Mouse (Mus musculus) telencephalon, adult 2 months (tissue): Measurements from ENCODE around the gene Trpm5.

Source experiments
- DNase-seq: peaks from one replicate; pipeline ENCODE4 v3.0.0-alpha.2; 2011; ENCODE audit warnings: low read depth, low spot score

Gene Trpm5

DNA sequence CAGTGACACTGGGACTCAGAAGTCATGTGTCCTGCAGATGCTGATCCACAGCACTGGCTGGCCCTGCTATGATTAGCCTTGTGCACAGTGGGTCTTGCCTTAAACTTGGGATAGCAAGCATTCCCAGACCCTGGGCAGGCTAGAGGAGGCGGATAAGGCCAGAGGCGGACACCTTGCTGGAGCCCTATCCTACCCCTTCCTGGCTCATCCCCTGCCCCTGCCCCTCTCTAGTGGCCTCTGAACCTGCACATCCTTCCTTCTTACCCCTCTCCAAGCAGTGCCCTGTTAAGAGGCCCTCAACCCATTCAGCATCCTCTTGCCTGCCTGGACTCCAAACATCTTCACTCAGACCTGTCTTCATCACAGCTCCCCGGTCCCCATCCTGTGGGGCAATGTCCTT is 53.9 kb downstream of the Trpm5 start:
- DNase-seq = no peak

DNA sequence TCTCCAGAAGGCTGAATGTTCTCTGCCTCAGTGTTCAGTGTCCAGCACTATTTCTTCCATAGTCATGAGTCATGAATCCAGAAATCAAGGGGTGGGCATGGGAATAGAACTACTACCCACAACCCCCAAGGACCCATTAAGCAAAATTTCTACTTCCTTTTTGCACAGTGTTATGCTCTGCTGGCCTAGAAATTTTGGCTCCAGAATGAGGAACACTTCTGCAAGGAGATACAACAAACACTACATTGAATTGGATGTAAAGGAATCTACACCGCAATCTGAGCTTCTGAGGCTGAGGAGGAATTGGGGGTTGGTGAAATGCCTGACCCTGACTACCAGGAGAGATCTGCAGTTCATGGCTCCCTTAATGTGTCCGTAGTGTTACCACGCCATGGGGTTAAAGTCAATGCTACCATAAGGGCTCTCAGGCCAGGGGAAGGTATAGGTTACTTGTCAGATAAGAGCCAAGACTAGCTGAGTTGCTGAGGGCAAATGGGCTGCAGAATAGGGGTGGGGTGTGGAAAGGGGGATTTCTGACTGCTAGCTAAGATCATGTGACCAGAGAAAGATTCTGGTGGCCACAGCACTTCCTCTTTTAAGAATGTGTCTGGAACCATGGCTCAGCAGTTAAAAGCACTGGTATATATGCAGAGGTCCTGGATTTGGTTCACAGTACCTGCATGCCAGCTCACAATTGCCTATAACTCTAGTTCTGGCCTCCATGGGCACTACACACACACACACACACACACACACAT is 56.1 kb downstream of the Trpm5 start:
- no peak for DNase-seq

DNA sequence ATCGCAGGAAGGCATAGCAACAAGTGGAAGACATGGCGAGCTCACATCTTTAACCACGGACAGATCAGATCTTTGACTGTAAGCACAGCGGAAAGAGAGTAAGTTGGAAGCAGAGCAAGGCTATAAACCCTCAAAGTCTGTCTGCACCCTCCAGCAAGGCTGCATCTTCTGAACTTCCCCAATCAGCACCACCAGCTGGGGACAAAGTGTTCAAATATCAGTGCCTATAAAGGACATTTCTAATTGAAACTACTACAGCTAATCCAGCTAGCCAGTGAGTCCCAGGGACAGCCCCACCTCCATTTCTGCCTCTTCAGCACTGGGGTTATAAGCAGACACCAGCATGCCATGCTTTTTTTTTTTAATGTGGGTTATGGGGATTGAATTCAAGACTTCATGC is 57.1 kb downstream of the Trpm5 start:
- DNase-seq = no peak

DNA sequence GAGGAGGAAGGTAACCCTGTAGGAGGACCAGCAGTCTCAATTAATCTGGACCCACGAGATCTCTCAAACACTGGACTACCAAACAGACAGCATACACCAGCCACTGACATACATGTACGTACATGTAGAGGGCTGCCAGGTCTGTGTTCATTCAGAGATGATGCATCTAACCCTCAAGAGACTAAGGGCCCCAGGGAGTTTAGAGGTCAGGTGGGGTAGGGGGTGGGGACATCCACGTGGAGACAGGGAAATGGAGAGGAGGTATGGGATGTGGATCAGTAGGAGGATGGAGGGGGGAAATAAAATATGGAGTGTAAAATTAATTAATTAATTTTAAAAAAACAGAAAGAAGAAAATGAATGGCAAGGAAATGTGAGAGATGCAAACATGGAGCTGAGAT is 57.7 kb downstream of the Trpm5 start:
- DNase-seq = no peak

DNA sequence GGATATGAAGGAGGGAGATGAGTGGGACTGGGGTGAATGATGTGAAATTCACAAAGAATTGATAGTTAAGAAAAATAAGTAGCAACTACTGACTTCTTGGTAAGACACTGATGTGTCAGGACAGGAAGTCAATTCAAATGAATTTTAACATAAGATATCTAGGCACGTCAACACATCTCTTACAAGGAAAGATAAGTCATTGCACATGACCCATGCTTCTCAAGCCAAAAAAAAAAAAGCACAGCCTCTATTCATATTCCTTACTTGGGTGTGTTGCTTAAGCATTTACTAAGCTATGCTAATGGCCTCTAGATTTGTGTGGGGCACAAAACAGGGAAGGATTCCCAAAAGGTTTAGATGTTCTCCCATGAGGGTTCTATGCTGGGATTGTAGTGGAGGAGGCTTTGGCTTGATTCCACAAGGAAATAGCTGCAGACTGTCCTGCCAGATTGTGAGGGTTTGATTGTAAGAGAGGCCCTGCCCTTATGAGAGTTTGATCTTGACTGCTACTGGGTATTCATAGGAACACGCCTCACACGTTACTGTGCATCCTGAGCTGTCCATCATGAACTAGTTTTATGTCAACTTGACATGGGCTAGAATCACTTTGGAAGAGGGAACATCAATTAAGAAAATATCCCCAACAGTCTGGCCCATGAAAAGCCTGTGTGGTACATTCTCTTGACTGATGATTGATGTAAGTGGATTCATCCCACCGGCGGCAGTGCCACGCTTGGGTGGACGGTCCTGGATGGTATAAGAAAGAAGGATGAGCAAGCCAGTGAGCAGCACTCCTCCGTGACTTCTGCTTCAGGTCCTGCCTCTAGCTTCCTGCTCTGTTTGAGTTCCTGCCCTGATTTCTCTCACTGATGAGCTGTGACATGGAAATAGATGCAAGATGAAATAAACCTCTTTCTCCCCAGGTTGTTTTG is 59.7 kb downstream of the Trpm5 start:
- DNase-seq = no peak

DNA sequence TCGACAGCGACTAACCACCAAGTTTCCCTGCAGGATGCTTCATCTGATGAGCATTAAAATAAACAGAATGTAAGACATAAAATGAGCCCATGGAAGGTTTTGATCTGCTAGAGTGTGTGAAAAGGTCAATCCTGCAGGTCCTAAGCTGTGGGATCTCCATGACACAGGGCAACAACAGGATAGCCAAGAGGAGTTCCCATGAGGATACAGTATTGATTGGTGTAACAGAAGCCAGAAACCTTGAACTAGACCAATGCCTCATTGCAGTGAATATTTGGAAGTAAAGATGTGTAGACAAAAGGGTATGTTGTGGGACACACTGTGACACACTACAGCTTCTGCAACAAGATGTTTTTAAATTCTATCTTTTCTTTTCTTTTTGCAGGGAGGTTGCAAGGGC is 60.3 kb downstream of the Trpm5 start:
- no peak for DNase-seq

DNA sequence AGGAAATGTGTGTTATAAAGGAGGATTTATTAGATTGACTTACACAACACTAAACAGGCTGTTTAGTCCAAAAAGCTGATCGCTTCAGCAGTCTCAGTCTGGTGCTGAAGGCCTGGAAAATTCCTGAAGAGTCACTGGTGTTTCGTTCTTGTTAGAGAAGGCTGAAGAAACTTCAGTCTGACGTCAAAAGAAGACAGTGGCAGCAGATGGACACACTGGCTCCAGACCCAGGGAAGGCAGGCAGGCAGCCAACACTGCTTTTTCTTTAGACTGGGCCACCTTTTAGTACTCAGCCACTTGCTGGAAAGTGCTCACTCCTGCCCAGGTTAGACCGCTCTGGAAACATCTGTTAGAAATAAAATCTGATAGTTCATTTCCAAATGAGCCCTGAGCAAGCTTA is 60.9 kb downstream of the Trpm5 start:
- DNase-seq = no peak

DNA sequence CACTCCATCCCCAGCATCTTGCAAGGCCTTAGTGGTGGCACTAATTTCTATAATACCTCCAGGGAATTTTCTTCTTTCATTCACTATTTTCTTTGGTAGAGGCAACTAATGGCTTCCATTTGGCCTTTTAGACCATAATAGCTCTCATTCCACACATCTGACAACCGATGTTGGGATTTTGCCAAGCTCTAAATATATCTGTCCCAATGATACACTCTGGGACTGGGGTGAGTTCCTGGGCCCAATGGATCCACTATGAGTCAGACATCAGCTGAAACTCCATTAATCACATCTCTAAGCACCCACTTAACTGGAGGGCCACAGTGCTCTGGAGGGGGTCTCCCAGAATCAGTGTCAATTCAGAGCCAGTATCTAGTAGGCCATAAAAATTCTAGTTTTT is 62.6 kb downstream of the Trpm5 start:
- no peak for DNase-seq

DNA sequence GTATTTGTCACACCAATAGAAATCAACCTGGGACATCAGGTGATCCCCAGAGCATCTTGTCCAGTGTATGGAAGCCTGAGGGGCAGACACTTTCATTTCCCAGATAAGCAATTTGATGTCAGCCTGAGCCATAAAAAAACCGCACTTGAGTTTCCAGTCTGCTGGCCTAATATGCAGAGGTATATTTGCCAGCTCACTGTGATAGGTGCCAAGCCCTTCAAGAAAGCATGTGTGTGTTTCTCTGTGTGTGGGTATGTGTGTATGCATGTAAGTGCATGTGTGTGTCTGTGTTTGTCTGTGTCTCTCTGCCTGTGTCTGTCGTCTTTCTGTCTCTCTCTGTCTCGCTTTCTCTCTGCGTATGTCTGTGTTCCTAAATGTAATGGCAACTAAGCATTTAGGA is 67.2 kb downstream of the Trpm5 start:
- DNase-seq = no peak

DNA sequence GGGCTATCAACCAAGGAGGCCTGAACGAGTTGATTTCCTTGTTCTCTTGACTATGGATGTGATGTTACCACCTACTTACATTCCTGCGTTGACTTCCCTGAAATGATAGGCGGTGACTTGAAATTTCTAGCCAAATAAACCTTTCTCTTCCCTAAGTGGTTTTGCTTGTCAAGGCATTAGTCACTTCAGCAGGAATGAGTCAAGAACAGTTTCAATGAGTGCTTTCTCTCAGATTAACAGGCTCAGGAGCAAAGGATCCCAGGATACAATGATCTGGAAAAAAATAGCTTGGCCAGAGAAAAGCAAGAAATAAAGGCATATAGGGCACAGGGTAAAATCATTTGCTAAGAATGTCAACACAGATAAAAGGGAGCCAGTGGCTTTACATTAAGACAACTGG is 68.9 kb downstream of the Trpm5 start:
- no peak for DNase-seq

DNA sequence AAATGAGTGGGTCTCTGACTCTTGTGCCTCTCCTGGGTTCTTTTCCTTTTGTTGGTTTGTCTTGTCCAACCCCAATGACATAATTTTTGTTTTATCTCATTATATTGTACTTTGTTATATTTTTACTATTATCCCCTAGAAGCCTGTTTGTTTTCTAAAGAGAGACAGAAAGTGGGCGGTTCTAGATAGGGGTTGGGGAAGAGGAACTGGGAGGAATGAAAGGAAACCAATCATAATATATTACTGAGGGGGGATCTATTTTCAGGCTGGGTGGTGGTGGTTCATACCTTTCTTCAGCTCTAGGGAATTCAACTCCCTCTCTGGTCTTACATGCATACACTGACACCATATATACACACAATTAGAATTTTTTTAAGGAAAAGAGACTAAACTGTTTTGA is 70.1 kb downstream of the Trpm5 start:
- no peak for DNase-seq

DNA sequence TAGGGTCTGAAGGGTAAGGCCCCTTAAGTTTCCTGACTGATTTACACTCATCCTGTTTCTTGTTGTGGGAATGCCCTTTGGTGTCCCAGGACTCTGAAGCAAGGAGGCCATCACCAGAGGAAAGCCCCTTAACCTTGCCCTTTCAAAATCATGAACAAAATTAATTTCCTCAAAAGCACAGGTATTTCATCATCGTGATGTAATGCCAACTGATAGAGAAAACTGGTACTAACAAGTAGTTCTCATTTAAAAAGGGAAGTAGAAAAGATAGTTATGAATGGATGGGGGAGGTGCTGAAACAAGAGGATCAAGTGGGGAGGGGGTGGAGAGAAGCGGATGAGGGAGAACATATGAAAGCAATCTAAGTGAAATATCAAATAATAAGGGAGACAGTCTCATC is 70.9 kb downstream of the Trpm5 start:
- no peak for DNase-seq

DNA sequence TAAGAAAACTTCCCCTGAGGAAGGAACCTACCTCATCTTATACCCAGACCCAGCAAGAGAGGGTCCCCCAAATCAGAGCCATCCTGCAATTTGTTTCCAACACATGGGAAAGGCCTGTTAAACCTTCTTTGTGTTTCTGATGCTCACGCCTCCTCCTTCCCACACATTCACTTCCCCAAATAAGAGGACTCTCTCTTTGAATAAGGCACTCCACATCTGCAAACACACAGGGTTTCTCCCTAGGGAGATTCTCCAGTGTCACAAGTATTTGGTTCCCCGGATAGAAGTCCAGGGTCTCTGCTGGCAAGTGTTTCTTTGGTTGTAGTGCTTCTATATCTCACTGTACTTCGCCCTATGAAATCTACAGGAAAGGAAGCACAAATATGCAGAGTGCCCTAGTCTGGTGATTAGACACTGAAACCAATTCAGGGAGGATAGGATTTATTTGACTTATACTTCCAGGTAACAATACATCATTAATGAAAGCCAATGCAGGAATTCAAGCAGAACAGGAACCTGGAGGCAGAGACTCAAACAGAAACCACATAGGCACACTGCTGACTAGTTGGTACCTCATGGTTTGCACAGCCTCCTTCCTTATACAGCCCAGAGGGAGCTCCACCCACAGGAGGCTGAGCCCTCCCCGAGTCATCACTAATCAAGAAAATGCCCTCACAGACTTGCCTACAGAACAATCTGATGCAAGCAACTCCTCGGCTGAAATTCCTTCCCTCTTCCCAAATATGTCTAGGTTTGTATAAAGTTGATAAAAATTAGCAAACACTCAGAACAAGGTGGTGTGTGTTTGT is 72.9 kb downstream of the Trpm5 start:
- no peak for DNase-seq

DNA sequence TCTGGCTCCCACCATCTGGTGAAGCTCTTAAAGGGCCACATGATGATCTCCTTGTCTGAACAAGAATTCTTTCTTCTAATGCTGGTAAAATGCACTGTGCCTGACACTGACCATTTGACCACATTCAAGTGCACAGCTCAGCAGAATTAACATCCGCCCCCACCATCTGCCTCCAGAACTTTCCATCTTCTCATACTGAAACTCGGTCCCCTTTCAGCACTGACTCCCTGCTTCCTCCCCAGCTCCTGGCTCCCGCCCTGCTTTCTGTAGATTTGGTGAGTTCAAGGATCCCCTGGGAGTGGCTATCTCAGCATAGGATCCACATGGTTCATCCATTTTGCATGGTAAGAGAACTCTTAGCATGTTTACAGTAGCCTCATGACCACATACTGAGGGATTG is 73.7 kb downstream of the Trpm5 start:
- DNase-seq = no peak

DNA sequence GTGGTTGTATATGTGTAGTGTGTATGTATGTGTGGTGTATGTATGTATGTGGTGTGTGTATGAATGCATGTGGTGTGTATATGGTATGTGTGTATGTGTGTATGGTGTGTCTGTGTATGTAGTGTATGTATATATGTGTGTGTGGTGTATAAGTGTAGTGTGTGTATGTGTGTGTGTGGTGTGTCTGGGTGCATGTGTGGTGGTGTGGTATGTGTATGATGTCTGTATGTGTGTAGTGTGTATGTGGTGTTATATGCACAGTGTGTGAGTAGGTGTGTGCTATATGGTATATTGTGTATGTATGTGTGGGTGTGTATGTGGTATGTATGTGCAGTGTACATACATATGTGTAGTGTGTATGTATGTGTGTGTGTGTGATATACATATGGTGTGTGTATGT is 74.4 kb downstream of the Trpm5 start:
- no peak for DNase-seq
